Mouse (Mus musculus) spleen, postnatal 10 days (tissue): ENCODE results near the gene Slc7a5.

Source experiments
- DNase-seq, 2 experiments: peaks; one replicate each; pipeline ENCODE4 v3.0.0; 2021 to 2022; ENCODE audit warnings: low spot score in 2 of 2

Slc7a5 gene

GRCm38 (mm10) chr8:121907587-121908248 is at the start of gene Slc7a5:
Gene Slc7a5, minus strand, starts transcription at chr8:121907694.
- peak; percentile 98 to 100 for DNase-seq

GRCm38 (mm10) chr8:121955825-121956500 is 48.5 kb upstream of the Slc7a5 start:
- no peak for DNase-seq

GRCm38 (mm10) chr8:121954981-121955555 is 47.6 kb upstream of the Slc7a5 start:
- no peak for DNase-seq

- no peak for DNase-seq
These were observed 46.5 kb upstream of the Slc7a5 start for GRCm38 (mm10) chr8:121953821-121954545.

- DNase-seq: no peak
These were observed 45.3 kb upstream of the Slc7a5 start for GRCm38 (mm10) chr8:121952800-121953199.

GRCm38 (mm10) chr8:121952122-121952521 is 44.6 kb upstream of the Slc7a5 start:
- DNase-seq: no peak

GRCm38 (mm10) chr8:121951656-121952009 is 44.1 kb upstream of the Slc7a5 start:
- DNase-seq: peak in 1 of 2 experiments; percentile 33

- peak; percentile 70 to 79 for DNase-seq
These were observed 43.5 kb upstream of the Slc7a5 start for GRCm38 (mm10) chr8:121950749-121951655.

GRCm38 (mm10) chr8:121949941-121950748 is 42.7 kb upstream of the Slc7a5 start:
- peak; percentile 99 to 100 for DNase-seq

GRCm38 (mm10) chr8:121949222-121949800 is 41.8 kb upstream of the Slc7a5 start, which contains the start of gene Banp:
Gene Banp, plus strand, starts transcription at chr8:121949750.
- DNase-seq: peak in 1 of 2 experiments; percentile 33

GRCm38 (mm10) chr8:121948321-121949145 is 41.0 kb upstream of the Slc7a5 start:
- DNase-seq: peak in 1 of 2 experiments; percentile 36

- peak; percentile 86 to 94 for DNase-seq
These were observed 40.3 kb upstream of the Slc7a5 start for GRCm38 (mm10) chr8:121947753-121948141.

GRCm38 (mm10) chr8:121947047-121947752 is 39.7 kb upstream of the Slc7a5 start:
- no peak for DNase-seq

GRCm38 (mm10) chr8:121946351-121946750 is 38.9 kb upstream of the Slc7a5 start:
- DNase-seq: no peak

GRCm38 (mm10) chr8:121944831-121945230 is 37.3 kb upstream of the Slc7a5 start, which contains the start of gene Car5a:
Gene Car5a, minus strand, starts transcription at chr8:121944904.
- DNase-seq: no peak

GRCm38 (mm10) chr8:121943716-121944115 is 36.2 kb upstream of the Slc7a5 start:
- no peak for DNase-seq

- DNase-seq: no peak
These were observed 35.6 kb upstream of the Slc7a5 start for GRCm38 (mm10) chr8:121943057-121943540.

- no peak for DNase-seq
These were observed 31.2 kb upstream of the Slc7a5 start for GRCm38 (mm10) chr8:121938732-121939131.
